Comparison of ENCODE assay signal across 20 mouse cellular contexts in the genomic region with DNA sequence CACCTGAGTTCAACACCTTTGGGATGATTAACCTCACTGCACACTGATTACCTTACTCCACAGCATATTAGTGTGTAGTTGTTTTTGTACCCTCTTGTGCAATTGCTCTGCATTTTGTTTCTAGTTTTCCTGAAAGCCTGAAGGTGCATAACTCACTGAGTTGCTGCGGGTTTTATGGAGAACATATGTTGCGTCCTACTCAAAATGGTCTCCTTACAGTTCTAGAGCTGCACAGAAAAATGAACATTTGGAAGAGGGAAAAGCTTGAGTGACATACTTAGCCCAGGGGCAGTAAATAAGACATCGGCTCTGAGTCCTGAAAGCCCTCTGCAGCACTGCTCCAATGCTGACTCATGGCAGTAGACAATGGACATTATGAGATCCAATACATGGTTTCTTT.
DNase-seq lines count a peak whose midpoint lies in the region; ATAC-seq lines count a peak whose summit lies in the region.
"Had no signal": no experiment of that assay in that cellular context is flagged by ENCODE, and none has a peak within 500 bp of the region (broad histone marks: within the 10 kb centered on the region; RNA-seq: fewer than 3 reads in every experiment).

No protein-coding gene starts in this region.

- no peak for DNase-seq in frontal cortex, postnatal 10 days (ENCODE audit: low spot score in 2 of 2)
- peak; percentile 7 to 8 for DNase-seq in left cerebral cortex, adult 18-20 months (ENCODE audit: low spot score in 2 of 2)
- DNase-seq in left cerebral cortex, adult 11 months (ENCODE audit: low spot score): no peak
- peak; percentile 12 for DNase-seq in right cerebral cortex, adult 18-20 months
- DNase-seq in right cerebral cortex, postnatal 10 days (ENCODE audit: low spot score in 2 of 2): no peak
- DNase-seq in T-cell, adult 2 months (ENCODE audit: low spot score): no peak
- DNase-seq: adrenal gland, adult 2 months; adrenal gland, postnatal 10 days; adrenal gland, postnatal 25 days; B cell, adult 2 months; cerebellum, adult 11-12 months; cerebellum, adult 2 months; cerebellum, adult 9-10 months; cerebellum, postnatal 10 days; cerebellum, postnatal 25 days had no signal

- ATAC-seq in frontal cortex, adult (ENCODE audit: low TSS enrichment): peak; percentile 92
- ATAC-seq: CD4-positive, CD25-positive, alpha-beta regulatory T cell, adult 4 months; forebrain, embryonic 13.5 days; forebrain, embryonic 15.5 days; Patski had no signal

Comparison
In these comparisons a context has a peak if more than half of its experiments do, and no peak if none do; other contexts are left out.
1. DNase-seq: peak in left cerebral cortex, adult 18-20 months (2 of 2) and right cerebral cortex, adult 18-20 months (single experiment); none in frontal cortex, postnatal 10 days (0 of 2), left cerebral cortex, adult 11 months (single experiment), right cerebral cortex, postnatal 10 days (0 of 2) and T-cell, adult 2 months (single experiment).